Mouse (Mus musculus) erythroblast, adult 5-6 weeks (primary cell): ENCODE measurements around the gene Akap7. TPM values are rescaled to one million over a fixed set of nuclear protein-coding genes. Genes with fewer than 3 reads are reported as not detected.

Experiments used
- ATAC-seq: replicated peaks from 2 replicates; pipeline ENCODE4 v1.8.0; 2016; ENCODE audit warnings: moderate number of reproducible peaks, mild to moderate bottlenecking, moderate TSS enrichment, inconsistent platforms; ENCODE audit not compliant: poor library complexity, low FRiP score, severe bottlenecking
- total RNA-seq, 2 experiments: library from RNA; stranded (forward) in 1 of 2; stranded (reverse) in 1 of 2; fragments of 150-400 nt in 1 of 2; fragments of 200-764, 138-1000 nt in 1 of 2; gene quantifications; 2 replicates each; pipeline versions ENCODE4 v1.2.3 to v1.2.4; 2015 to 2017; ENCODE audit warnings: low replicate concordance in 2 of 2

The Akap7 gene
- total RNA-seq, 2 experiments from 2014 or later = 162 to 295 TPM

GRCm38 (mm10) chr10:25299031-25299529 is 8.6 kb downstream of the Akap7 start:
- ATAC-seq = peak; percentile 86

- peak; percentile 58 for ATAC-seq
These were observed 9.4 kb downstream of the Akap7 start for GRCm38 (mm10) chr10:25298264-25298671.

GRCm38 (mm10) chr10:25297666-25298263 is 9.9 kb downstream of the Akap7 start:
- ATAC-seq = peak; percentile 32

DNA sequence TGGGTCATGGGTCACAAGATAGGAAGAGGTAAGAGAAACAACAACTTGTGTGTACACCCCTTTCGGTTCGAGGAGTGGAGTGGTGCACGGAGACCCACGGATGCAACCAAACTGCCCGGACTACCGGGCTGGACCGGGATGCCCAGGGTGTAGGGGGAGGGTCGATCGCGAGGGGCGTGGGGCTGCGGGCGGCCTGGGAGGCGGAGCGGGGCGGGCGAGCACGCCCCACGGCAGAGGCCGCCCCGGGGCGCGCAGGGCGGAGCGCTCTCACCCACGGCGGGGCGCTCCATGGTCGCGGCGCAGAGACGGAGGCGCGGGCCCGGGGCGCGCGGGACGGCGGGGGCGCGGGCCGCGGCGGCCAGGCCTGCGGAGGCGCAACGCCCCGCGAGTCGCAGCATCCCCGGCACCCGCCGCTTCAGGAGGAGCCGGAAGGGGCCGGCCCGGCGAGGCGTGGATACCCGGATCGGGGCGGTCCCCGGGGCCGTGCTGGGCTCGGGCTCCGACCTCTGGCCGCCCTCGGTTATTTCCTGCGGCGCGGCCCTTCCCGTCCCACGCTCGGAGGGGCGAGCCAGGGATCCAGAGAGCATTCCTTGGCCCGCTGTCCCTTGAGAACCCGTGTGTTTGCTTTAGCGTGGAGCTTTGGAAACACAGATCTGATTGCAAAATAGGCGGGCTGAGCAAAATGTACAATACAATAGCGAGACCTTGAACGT is 10.9 kb downstream of the Akap7 start:
- peak; percentile 42 for ATAC-seq

DNA sequence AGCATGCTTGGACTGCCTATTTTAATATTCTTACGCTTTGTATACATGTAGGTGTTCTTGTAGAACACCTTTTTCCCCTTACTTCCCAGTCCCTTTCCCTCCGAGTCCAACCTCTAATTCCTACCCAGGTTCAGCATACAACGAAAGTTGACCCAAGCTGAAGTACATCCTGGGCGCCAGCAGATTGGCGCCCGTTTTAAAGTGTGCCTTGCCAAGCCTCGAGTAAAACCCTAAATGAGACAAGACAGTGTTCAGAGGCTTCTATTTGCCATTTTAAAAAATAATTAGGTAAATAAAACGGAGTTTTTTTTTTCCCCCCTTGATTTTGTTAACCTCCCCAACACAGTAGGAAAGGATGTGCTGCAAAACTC is 11.4 kb downstream of the Akap7 start:
- ATAC-seq = no peak

- ATAC-seq = no peak
These were observed 11.8 kb downstream of the Akap7 start for GRCm38 (mm10) chr10:25295836-25296235.

GRCm38 (mm10) chr10:25294999-25295398 is 12.7 kb downstream of the Akap7 start:
- ATAC-seq = no peak

- ATAC-seq = no peak
These were observed 13.9 kb downstream of the Akap7 start for GRCm38 (mm10) chr10:25293796-25294195.

DNA sequence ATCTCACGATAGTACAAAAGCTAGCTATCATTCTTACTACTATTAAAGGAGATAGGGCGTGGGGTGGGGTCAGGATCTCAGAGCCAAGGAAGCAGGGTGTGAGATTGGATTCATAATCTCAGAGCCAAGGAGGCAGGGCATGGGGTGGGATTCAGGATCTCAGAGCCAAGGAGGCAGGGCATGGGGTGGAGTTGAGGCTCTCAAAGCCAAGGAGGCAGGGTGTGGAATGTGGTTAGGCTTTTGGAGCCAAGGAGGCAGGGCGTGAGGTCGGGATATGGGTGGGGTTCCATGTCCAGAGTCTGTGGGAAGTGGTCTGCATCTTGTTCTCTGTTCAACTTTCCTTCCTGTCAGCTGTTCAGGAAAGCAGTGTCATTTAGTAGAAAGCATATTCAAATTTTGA is 16.6 kb downstream of the Akap7 start:
- no peak for ATAC-seq

GRCm38 (mm10) chr10:25285100-25285811 is 22.4 kb downstream of the Akap7 start:
- ATAC-seq = no peak

DNA sequence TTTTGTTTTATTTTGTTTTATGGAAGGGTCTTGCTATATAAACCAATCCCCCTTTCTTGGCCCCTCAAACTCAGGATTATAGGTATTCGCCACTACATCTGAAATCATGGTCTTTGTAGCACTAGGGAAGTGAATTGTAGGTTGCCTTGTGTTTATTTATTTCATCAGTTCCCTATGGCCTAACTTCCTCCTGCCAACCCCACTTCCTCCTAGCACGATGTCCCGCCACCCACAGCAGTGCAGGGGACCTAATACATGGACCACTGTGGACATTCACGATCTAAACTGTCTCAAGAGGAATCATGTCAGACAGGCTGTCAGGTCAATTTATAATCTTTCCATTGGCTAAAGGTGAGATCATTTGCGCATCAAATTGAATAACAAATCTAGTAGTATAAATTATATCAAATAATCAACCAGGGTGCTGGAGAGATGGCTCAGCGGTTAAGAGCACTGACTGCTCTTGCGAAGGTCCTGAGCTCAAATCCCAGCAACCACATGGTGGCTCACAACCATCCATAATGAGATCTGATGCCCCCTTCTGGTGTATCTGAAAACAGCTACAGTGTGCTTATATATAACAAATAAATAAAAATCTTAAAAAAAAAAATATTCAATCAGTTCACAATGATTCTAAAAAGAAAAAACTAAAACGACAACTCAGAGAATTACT is 23.1 kb downstream of the Akap7 start:
- ATAC-seq = no peak

GRCm38 (mm10) chr10:25283397-25283796 is 24.3 kb downstream of the Akap7 start:
- ATAC-seq = no peak

DNA sequence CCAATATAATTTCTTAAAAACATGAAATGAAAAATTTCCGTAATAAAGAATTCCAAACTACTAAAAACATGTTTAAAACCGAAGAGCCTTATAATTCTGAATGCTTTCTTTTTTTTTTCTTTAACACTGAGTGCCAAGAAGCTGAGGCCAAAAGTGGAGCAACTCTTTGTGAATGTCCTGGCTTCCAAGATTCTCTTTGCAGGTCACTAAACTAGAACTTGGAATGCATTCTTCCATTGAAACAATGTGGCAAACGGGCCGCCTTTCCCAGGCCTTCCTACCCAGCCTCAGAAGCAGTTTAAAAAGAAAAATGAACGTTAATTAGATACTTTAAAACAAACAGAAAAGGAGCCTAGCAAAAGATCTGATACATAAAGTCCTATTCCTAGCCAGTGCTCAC is 27.5 kb downstream of the Akap7 start:
- no peak for ATAC-seq

DNA sequence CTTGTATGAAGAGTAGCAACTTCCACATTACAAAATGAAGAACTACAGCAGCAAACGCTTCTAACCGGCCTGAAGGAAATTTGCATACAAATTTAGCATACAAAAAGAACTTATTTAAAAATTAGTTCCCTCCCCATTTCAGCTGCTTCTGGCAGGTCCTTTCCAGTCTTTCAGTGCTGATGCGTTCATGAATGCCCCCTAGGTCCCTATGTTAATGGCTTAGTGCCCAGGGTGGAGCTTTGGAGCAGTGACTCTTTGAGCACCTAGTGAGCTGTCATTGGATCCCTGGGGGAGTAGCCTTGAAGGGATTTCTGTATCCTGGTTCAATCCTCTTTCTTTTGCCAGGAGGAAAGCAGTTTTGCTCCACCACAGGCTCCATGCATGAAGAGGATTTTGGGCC is 28.3 kb downstream of the Akap7 start:
- no peak for ATAC-seq

DNA sequence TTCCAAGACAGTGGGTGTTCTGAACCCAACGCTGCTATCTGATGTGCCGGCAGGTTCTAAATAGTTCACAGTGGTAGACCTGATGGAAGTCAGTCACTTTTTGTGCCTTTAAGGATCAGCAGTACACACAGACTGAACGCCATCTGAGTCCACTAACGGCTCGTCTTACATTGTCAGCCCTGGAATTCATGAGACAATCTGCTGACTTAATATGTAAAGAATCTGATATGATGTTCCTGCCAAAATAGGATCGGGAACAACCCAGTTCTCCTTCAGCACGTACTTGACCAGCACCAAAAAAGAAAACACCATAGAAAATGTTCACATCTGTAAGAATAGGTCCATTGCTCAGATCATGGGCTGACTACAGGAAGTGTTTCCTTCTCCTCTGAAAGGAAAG is 32.2 kb downstream of the Akap7 start:
- ATAC-seq = no peak

DNA sequence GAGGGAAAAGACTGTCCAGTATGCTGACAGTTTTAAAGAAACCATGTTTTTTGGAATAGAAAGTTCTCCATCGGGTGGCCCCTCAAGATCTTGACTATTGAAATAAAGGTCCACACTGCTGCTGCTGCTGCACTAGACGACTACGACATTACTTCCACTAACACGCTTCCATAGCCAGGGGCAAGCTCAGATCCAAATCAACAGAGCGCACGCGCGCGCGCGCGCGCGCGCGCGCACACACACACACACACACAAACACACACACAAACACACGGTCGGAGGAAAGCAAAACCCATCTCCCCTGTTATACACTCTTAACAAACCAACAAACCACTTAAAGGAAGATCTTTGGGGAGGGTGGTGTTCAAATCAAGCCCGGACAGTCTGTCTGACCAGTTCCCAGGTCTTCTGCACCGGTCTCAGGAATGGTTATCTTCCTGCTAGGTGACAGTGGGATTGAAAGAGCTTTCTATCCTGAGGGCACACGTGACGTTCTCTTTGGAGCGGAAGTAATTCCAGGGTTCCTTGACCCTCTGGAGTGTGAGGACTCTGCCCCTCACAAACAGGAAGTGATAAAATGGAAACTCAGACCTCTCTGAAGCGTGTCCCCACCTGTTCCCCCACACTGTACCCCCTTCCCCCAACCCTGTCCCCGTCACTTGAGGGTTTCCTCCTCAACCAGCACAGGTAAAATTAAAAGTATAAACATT is 32.9 kb downstream of the Akap7 start:
- no peak for ATAC-seq

DNA sequence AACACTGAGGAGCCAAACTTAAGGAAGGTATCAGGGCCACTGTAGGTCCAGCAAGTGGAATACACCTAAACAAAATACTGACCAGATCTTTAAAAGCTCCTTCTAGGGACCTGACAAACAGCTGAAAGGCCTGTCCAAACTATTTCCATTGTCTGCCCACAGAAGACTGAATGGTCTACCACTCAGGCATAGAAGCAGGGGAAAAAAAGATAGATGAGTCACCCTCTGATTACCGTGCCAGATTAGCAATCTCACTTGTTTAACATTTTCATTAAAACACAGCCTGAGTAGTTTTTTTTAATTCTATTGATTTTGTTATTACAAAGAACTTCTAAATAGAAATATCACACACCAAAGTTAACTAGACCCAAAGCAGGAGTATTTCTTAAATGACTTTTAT is 33.9 kb downstream of the Akap7 start:
- no peak for ATAC-seq

DNA sequence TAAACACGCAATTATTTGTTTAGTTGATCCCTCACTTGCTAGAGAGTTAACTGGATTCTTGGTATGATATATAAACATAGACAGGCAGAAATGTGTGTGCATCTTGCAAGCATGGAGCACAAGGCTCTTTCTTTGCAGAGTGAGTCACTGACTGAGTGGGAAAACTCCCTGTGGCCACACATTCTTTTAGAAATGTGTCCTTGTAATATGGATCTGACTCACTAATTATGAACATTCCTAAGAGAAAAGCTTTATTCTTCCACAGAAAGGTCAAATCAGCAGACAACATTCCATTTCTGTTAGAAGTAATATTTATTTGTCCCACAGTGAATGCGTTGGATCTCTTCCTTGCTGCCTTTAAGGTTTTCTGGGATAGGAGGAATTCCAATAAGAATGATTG is 35.9 kb downstream of the Akap7 start:
- no peak for ATAC-seq

DNA sequence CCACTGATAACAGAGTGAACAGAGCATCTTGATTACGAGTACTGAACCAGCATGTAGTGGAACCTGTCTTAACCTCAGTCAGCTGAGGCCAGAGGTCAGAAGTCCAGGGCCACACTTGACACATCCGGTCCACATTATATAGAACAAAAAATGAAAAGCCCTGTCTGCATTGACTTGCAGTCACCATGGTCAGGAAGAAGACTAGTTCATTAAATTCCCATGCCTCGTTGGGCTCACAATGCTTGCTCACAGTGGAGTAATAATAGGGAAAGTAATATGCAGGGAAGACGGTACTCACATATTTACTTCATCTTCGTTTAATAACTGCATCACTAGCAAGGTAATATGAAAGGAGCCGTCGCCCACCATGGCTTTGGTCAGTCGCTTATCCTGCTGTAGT is 36.5 kb downstream of the Akap7 start:
- no peak for ATAC-seq
